Mouse (Mus musculus): Measurements from ENCODE around the gene Gm7075.

DNA sequence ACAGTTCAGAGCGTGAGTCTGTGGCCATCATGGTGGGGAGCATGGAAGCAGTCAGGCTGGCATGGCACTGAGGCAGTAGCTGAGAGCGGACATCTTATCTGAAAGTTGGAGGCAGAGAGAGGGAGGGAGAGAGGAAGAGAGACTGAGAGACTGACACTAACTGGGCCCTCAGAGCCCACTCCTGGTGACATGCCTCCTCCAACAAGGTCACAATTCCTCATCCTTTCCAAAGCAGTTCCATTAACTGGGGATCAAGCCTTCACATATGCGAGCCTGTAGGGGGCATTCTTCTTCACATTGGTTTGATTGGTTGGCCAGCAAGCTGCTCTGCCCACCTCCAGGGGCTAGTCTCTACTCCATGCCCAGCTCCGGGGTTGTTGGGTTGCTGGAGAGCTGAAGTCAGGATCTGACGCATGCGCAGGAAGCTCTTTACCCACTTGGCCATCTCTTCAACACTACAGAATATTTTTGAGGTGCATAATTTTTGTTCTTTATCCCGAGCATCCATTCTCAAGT lies 9.7 kb upstream of the Gm7075 start:
- TF ChIP-seq POLR2A (IDR thresholded peaks at IDR 0.05; ENCODE audit: insufficient read depth, low read length) (no peak), CTCF (IDR thresholded peaks at IDR 0.05; ENCODE audit: low read depth, low read length) (peak; percentile 6), EP300 (IDR thresholded peaks at IDR 0.05; ENCODE audit: insufficient read depth, low read depth, low read length) (no peak)
